Mouse (Mus musculus) heart, embryonic 16.5 days (tissue): ENCODE measurements at regions not wholly inside any gene's neighbourhood (a gene's known extent, or its start where the extent isn't known, plus 50 kb on each side); places are given as distances from the start of the nearest gene placed in this dataset.

Source experiments
- ATAC-seq: fragments of 200-750 bp; cut with Nextera tagmentation; replicated peaks from 2 replicates; pipeline ENCODE4 v1.8.0; 2017; ENCODE audit warnings: moderate number of reproducible peaks; ENCODE audit not compliant: insufficient read depth, low FRiP score; ENCODE audit errors: extremely low read depth
- H3K27ac ChIP-seq: fragments of 300-500 bp; sonication (generic); 2 replicates; pipeline ENCODE4 v1.5.1; 2014; ENCODE audit warnings: mild to moderate bottlenecking, low read length, control low read depth, moderate library complexity
- H3K27me3 ChIP-seq: fragments of 300-500 bp; sonication (generic); 2 replicates; pipeline ENCODE4 v1.6.1; 2014; ENCODE audit warnings: low read length, mixed read lengths; ENCODE audit not compliant: control insufficient read depth, insufficient read depth
- H3K36me3 ChIP-seq: fragments of 300-500 bp; sonication (generic); 2 replicates; pipeline ENCODE4 v1.6.1; 2014; ENCODE audit not compliant: control insufficient read depth, insufficient read depth
- H3K4me1 ChIP-seq: fragments of 300-500 bp; sonication (generic); 2 replicates; pipeline ENCODE4 v1.6.1; 2014; ENCODE audit warnings: low read length, mixed read lengths; ENCODE audit not compliant: control insufficient read depth, insufficient read depth
- H3K4me2 ChIP-seq: fragments of 300-500 bp; sonication (generic); 2 replicates; pipeline ENCODE4 v1.6.1; 2014; ENCODE audit warnings: low read depth, mild to moderate bottlenecking, control low read depth, low read length
- H3K4me3 ChIP-seq: fragments of 300-500 bp; sonication (generic); 2 replicates; pipeline ENCODE4 v1.5.1; 2014; ENCODE audit warnings: mild to moderate bottlenecking, control low read depth, low read length
- H3K9ac ChIP-seq: fragments of 300-500 bp; sonication (generic); 2 replicates; pipeline ENCODE4 v1.6.1; 2014; ENCODE audit warnings: low read length, control low read depth
- H3K9me3 ChIP-seq: fragments of 300-500 bp; sonication (generic); replicated peaks from 2 replicates; pipeline ENCODE4 v1.6.1; 2016; ENCODE audit warnings: low read length; ENCODE audit not compliant: control insufficient read depth
- WGBS: fragments of 180-500 bp; shearing (Covaris S2); extraction: QIAGEN DNeasy Blood & Tissue Kit; methylation state at CpG from one replicate; pipeline ENCODE4 v1.1.7; 2014; 5-methylcytosine and 5-hydroxymethylcytosine counted together

DNA sequence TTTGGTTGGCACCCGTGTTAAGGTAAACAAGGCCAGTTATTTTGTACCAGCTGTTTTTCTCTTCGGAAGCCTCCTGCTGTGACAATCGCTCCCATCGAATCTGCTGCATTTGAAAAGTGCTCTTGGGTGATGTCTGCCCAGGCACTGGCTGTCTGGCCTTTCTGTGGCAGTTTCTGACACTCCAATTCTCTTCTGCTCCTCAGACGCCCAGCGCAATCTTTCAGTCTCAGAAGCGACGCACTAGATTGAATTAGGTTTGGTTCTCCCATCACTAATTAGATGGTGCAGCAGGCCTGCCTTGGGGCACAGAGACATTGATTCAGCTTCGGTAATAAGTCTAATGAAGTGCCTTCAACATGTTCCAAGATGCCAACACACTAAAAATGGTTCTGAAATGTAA, 197.7 kb upstream of the Zc3h12c start:
- Histone ChIP-seq H3K4me3 (no peak overlapping the region), H3K4me2 (no peak overlapping the region), H3K36me3 (no peaks in the 10 kb centered on the region), H3K9ac (no peak overlapping the region), H3K4me1 (no peaks in the 10 kb centered on the region), H3K27me3 (no peaks in the 10 kb centered on the region), H3K27ac (no peak overlapping the region), H3K9me3 (no peaks in the 10 kb centered on the region)
- ATAC-seq, result no peak
- 66% methylated on average over 9 of the region's 9 CpGs for WGBS

DNA sequence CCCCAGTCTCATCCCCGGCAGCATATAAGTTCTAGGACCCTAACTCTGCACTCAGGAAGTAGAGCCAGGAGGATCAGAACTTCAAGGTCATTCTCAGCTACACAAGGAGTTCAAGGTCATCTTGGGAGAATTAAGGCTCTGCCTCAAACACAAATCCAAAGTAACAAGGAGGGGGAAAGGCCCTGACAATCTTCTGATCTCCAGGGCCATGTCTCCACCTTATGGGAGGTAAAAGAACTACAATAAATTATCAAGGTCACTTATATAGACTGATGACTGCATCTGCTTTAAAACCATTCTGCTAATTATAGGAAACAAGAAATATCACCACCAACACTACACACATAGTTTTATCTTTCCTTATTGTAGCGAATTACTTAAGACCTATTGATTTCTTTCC, 193.2 kb upstream of the Zc3h12c start:
- H3K9me3 ChIP-seq, result no peaks in the 10 kb centered on the region
- H3K4me1 ChIP-seq, result no peaks in the 10 kb centered on the region
- H3K27ac ChIP-seq, result no peak overlapping the region
- H3K4me2 ChIP-seq, result no peak overlapping the region
- no peaks in the 10 kb centered on the region for H3K36me3 ChIP-seq
- H3K9ac ChIP-seq, result no peak overlapping the region
- ATAC-seq, result no peak
- H3K27me3 ChIP-seq, result no peaks in the 10 kb centered on the region
- H3K4me3 ChIP-seq, result no peak overlapping the region
- 70% methylated on average over 2 of the region's 2 CpGs for WGBS

DNA sequence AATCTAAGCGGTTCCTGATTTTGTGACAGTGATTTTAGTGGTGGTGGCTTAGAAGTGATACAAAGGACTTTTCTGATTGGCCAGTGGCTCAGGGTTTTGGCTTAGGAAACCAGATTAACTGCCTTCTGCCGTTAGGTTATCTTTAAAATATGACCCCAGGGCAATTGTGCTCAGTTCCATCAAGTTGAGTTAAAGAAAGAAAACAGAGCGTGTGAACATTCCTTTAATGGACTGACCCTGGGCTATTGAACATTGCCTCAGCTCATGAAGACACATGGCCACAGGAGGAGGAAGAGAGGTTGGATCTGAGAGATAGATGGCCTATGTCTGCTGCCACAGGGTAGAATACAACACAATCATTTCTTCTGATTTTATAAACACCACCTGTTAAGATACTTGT, 191.0 kb upstream of the Zc3h12c start:
- Histone ChIP-seq H3K27ac (no peak overlapping the region), H3K9ac (no peak overlapping the region), H3K27me3 (no peaks in the 10 kb centered on the region), H3K4me1 (no peaks in the 10 kb centered on the region), H3K36me3 (no peaks in the 10 kb centered on the region), H3K9me3 (no peaks in the 10 kb centered on the region), H3K4me3 (no peak overlapping the region), H3K4me2 (no peak overlapping the region)
- no peak for ATAC-seq
- WGBS, result 62% methylated on average over 3 of the region's 3 CpGs

DNA sequence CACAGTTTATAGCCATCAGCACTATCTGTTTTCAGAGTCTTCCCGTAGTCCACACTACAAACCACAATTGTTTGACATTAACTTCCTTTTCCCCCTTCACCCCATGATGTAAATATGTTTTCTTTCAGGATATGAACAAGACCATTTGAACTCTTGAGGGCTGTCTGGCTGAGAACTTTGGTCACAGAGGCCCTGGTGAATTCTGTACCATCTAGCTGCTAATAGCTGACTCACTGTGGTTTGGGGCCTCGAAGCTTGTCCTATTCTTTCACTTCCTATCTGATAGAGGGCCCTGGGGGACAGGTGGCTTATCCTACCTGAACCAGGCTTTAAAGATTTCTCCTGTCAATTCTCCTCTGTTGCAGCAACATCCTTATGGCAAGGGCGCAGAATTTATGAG, 188.2 kb upstream of the Zc3h12c start:
- H3K9me3 ChIP-seq, result no peaks in the 10 kb centered on the region
- ATAC-seq, result no peak
- H3K4me2 ChIP-seq, result no peak overlapping the region
- no peaks in the 10 kb centered on the region for H3K36me3 ChIP-seq
- no peak overlapping the region for H3K9ac ChIP-seq
- no peak overlapping the region for H3K4me3 ChIP-seq
- no peaks in the 10 kb centered on the region for H3K27me3 ChIP-seq
- WGBS, result 65% methylated on average over 3 of the region's 3 CpGs
- H3K27ac ChIP-seq, result no peak overlapping the region
- no peaks in the 10 kb centered on the region for H3K4me1 ChIP-seq

DNA sequence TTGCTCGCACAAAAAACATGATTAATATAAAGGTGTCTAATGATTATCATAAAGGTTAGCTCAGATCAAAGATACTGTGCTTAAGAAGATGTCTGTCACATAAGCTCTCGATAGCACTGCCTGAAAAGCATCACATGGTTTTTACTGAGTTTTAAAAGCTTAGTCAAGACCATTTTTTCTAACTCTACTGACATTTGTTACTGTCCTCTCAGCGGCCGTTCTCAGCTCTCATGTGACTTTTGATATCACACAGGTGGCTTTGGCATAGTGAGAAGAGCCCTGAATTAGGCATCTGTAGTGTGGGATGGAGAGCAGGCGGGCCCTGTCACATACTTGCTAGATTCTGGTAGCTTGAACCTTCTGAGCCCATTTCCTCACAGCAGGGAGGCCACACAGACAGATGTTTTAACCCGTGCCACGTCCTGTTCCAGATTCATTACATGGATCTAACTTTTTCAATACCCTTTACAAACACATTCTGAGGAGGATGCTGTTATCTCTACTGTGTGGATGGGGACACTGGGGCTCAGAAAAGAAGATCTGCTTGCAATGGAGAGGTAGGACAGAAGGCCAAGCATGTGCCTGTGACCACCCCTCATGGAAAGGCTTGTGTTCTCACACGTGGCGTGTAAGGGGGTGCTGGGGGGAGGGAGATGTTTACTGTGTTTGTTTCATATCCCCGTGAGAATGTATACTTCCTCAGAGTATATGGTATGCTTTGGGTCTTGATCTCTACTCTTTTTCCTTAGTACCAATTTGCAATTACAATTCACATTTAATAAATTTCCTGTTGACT, 187.0 kb upstream of the Zc3h12c start:
- Histone ChIP-seq H3K9me3 (no peaks in the 10 kb centered on the region), H3K36me3 (no peaks in the 10 kb centered on the region), H3K4me2 (no peak overlapping the region), H3K9ac (no peak overlapping the region), H3K4me3 (no peak overlapping the region), H3K27me3 (no peaks in the 10 kb centered on the region), H3K4me1 (no peaks in the 10 kb centered on the region), H3K27ac (no peak overlapping the region)
- no peak for ATAC-seq
- WGBS, result 61% methylated on average over 10 of the region's 10 CpGs

DNA sequence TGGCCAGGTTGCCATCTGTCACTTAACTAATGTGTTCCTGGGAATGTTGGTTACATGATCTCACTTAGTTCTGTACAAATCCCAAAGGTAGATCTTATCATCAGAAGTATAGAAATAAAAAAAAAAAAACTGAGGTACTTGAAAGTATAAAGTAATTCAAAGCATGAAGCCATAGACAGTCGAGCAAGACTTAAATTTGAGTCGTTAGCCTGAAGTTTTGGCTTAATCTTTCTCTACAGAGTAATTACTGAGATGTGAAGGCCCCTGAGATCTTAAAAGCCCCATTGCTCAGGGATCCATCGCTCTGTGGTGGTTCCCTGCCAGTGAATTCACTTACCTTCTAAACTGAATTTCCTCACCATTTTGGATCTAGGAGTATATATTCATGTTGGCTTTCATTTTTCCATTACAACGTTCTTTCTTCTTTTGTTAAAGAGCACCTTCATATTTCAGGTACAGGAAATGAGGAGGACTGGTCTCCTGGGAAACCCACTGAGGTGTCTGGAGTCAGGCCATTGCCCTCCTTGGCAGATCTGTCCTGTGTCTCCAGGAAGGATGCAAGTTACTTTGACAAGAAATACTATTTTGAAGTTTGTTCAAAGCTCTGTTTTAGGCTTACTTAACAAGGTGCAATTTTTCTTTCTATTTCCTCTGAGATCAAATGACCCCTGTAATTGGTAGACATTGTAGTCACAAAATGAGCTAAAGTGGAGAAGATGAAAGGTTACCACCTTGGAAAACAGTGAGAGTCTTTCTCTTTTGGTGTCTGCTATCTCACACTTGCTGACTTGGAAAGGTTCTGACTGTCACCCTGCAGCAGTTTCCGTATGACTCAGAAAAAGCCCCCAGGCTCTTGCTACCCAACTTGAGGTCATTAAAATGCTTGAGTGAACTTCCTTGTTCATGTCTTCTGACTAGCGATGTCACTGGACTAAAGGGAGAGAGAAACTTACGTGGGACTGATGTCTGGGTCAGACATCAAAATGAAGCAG, 180.5 kb upstream of the Zc3h12c start:
- H3K4me3 ChIP-seq, result no peak overlapping the region
- no peaks in the 10 kb centered on the region for H3K4me1 ChIP-seq
- no peaks in the 10 kb centered on the region for H3K27me3 ChIP-seq
- H3K9ac ChIP-seq, result no peak overlapping the region
- H3K9me3 ChIP-seq, result no peaks in the 10 kb centered on the region
- no peak overlapping the region for H3K27ac ChIP-seq
- WGBS, result 70% methylated on average over 7 of the region's 7 CpGs
- ATAC-seq, result no peak
- H3K4me2 ChIP-seq, result no peak overlapping the region
- no peaks in the 10 kb centered on the region for H3K36me3 ChIP-seq

DNA sequence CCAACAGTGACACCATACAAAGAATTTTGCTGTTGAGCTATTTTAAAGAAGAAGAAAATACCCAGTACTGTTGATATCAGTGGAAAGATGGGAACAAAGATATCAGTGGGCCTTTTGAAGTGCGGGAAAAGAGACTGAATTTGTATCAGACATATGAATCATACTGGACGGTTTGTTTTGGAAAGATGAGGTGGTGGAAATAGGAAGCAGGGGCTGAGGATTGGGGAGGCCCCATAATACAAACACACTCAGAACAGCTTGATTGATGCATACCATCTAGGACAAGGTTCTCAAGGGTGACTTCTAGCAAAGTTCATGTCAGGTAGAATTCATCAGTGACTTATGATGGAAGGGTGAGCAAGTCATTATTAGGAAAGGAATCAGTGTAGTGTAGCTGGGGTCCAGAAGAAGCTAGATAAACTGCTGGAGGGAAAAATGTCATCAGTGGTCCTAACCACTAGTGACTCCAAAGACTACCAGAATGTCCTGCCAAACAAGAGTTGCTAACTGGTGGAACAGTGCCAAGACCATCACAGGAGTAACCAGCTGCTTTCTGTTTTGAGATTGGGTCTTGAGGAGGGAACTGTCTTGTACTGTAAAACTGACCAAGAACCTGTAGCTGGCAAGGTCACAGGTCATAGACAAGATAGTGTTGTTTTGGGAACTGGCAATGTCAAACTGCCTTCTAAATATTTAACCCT, 176.0 kb upstream of the Zc3h12c start:
- H3K9ac ChIP-seq, result no peak overlapping the region
- 52% methylated on average over 2 of the region's 2 CpGs for WGBS
- no peaks in the 10 kb centered on the region for H3K36me3 ChIP-seq

DNA sequence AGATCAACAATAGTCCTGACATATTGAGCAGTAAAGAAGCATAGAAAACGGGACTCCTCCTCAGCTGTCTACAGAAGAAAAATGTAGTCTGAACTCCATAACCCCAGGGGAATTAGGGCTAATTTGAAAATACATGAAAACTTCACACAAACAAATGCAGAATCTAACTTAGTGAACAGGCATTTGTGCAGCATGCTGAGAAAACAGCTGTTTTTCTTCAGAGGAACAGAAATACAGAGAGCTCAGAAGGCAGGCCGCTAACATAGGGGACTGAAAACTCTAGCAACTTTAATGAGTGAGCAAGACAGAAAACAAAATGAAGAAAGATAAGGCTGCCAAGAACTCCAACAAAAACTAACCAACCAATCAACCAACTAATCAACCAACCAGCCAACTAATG, 172.7 kb upstream of the Zc3h12c start:
- Histone ChIP-seq H3K36me3 (no peaks in the 10 kb centered on the region), H3K4me1 (no peaks in the 10 kb centered on the region), H3K4me3 (no peak overlapping the region), H3K4me2 (no peak overlapping the region), H3K27me3 (no peaks in the 10 kb centered on the region), H3K9ac (no peak overlapping the region), H3K9me3 (no peaks in the 10 kb centered on the region), H3K27ac (no peak overlapping the region)
- 77% methylated on average over 2 of the region's 2 CpGs for WGBS
- ATAC-seq, result no peak

More for the DNA sequence above, 176.0 kb upstream of the Zc3h12c start:
- Histone ChIP-seq H3K27me3 (no peaks in the 10 kb centered on the region), H3K4me2 (no peak overlapping the region), H3K4me3 (no peak overlapping the region), H3K27ac (no peak overlapping the region), H3K4me1 (no peaks in the 10 kb centered on the region), H3K9me3 (no peaks in the 10 kb centered on the region)
- no peak for ATAC-seq
